Mouse (Mus musculus): Measurements from ENCODE around the gene Sorl1.

The Sorl1 gene

GRCm38 (mm10) chr9:42123713-42124576 is at the start of gene Sorl1:
Gene Sorl1, minus strand, starts transcription at chr9:42124297.
- TF ChIP-seq GATA4 (IDR thresholded peaks at IDR 0.05; ENCODE audit: insufficient replicate concordance, low read length), result no peak

DNA sequence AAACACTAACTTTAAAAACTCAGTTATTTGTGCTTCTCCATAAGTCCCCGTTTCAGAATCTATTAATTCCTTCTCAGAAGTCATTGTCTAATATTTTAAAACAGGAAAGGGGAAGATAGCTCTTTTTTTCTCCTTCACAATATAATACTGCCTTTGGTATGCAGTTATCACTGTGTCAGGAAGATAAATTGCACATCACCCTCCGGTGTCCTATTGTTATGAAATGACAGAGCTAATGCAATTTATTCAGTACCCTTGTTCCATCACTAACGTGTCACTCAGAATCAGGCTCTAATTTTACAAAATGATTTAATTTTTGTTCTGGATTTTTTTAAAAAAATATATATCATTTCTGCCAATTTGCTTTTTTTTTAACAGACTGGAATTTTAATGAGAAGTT is 49.7 kb upstream of the Sorl1 start:
- no peak for TF ChIP-seq GATA4 (IDR thresholded peaks at IDR 0.05; ENCODE audit: insufficient replicate concordance, low read length)

DNA sequence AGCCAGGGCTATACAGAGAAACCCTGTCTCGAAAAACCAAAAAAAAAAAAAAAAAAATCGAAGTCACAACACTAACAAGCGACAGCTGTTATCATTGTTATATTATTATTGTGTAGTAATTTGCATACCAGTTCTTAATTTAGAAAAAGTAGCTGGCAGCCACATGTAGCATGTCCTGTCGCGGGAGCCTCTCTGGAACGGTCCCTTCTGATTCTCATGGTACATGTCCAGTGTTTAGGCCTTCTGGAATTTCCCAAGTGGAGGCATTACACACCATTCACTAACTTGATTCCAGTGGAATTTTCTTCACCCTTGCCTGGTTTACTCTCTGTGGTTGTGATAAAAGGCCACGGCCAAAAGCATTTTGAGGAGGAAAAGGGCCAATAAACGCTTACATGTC is 45.4 kb upstream of the Sorl1 start:
- TF ChIP-seq GATA4 (IDR thresholded peaks at IDR 0.05; ENCODE audit: insufficient replicate concordance, low read length), result no peak

- TF ChIP-seq GATA4 (IDR thresholded peaks at IDR 0.05; ENCODE audit: insufficient replicate concordance, low read length), result no peak
These were observed 44.9 kb upstream of the Sorl1 start for GRCm38 (mm10) chr9:42169025-42169424.

DNA sequence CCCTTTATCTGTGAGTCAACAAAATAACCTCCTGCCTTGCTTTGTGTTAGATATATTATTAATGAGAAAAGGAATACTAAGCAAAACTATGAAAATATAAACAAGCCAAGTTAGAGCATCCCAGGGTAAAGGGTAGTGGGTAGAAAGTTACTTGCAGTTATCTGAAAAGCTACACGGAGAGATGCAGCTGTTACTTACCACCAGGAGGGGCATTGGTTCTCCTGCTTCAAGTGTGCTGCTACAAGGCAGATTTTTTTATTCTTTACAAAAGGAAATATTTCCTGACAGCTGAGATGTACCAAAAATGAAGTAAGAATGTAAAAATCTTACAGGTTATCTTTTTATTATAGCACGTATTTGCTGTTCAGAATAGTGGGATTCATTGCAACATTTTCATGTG is 40.8 kb upstream of the Sorl1 start:
- no peak for TF ChIP-seq GATA4 (IDR thresholded peaks at IDR 0.05; ENCODE audit: insufficient replicate concordance, low read length)

GRCm38 (mm10) chr9:42163011-42163410 is 38.9 kb upstream of the Sorl1 start:
- no peak for TF ChIP-seq GATA4 (IDR thresholded peaks at IDR 0.05; ENCODE audit: insufficient replicate concordance, low read length)

- TF ChIP-seq GATA4 (IDR thresholded peaks at IDR 0.05; ENCODE audit: insufficient replicate concordance, low read length), result no peak
These were observed 35.3 kb upstream of the Sorl1 start for GRCm38 (mm10) chr9:42159376-42159775.

DNA sequence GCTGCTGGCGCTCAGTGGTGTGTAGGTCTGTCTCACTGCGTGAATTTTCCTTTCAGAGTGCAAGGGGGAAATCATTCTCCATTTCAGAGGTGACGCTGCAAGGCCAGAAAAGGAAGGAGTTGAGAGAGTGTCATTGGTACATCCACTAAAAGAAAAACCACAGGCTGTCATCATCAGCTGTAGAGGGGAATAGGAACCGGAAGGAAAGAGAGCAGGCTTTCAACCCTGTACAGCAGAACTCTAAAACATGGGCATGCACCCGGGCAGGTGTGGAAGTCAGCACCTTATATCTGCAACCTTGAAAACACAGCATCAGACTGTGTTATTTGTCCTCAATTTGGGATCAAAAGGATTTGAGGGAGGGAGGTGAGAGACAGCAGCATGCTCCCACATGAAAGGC is 34.6 kb upstream of the Sorl1 start:
- no peak for TF ChIP-seq GATA4 (IDR thresholded peaks at IDR 0.05; ENCODE audit: insufficient replicate concordance, low read length)

GRCm38 (mm10) chr9:42157981-42158380 is 33.9 kb upstream of the Sorl1 start:
- TF ChIP-seq GATA4 (IDR thresholded peaks at IDR 0.05; ENCODE audit: insufficient replicate concordance, low read length), result no peak

DNA sequence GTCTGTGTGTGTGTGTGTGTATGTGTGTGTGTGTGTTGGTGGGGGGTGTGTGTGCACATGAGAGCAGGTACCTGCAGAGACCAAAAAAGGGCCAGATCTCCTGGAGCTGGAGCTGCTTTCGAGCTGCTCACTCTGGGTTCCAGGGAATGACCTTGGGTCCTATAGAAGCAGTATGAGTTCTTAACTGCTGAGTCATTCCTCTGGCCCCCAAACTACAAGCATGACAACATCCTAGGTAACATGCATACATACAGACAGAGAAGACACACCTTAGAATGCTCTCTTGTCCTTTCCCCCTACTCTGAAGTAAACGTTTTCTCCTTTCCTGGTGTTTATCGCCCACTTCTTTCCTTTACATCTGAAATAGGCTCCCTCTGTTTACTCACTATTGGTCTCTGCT is 32.5 kb upstream of the Sorl1 start:
- no peak for TF ChIP-seq GATA4 (IDR thresholded peaks at IDR 0.05; ENCODE audit: insufficient replicate concordance, low read length)

GRCm38 (mm10) chr9:42154682-42155081 is 30.6 kb upstream of the Sorl1 start:
- TF ChIP-seq GATA4 (IDR thresholded peaks at IDR 0.05; ENCODE audit: insufficient replicate concordance, low read length), result no peak

GRCm38 (mm10) chr9:42148816-42149215 is 24.7 kb upstream of the Sorl1 start:
- no peak for TF ChIP-seq GATA4 (IDR thresholded peaks at IDR 0.05; ENCODE audit: insufficient replicate concordance, low read length)

- no peak for TF ChIP-seq GATA4 (IDR thresholded peaks at IDR 0.05; ENCODE audit: insufficient replicate concordance, low read length)
These were observed 23.9 kb upstream of the Sorl1 start for GRCm38 (mm10) chr9:42148036-42148435.

DNA sequence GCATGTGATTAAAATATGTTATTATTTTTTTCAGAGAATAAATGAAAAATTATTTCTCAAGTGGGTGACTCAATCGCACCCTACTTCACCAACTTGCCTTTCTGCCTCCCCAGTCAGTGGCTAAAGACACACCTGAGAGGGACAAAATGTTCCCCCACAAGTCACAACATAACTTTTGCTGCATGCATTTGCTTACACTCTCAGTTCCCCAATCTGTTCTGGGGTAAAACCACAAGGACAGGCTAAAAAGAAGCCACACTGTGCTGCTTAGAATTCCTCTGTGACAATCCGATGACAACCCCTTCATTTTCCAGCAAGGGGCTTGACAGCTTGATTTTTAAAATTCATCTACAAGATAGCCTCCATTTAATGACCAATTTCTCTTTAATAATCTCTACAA is 22.4 kb upstream of the Sorl1 start:
- no peak for TF ChIP-seq GATA4 (IDR thresholded peaks at IDR 0.05; ENCODE audit: insufficient replicate concordance, low read length)

- TF ChIP-seq GATA4 (IDR thresholded peaks at IDR 0.05; ENCODE audit: insufficient replicate concordance, low read length), result no peak
These were observed 17.6 kb upstream of the Sorl1 start for GRCm38 (mm10) chr9:42141549-42142210.

GRCm38 (mm10) chr9:42138248-42138858 is 14.3 kb upstream of the Sorl1 start:
- no peak for TF ChIP-seq GATA4 (IDR thresholded peaks at IDR 0.05; ENCODE audit: insufficient replicate concordance, low read length)

Data from liver, adult (tissue).